Mouse (Mus musculus) lung, adult 2 months (tissue): ENCODE measurements around the gene Lcmt2.

Source experiments
- CTCF ChIP-seq: fragments of 200-500 bp; IDR thresholded peaks from 2 replicates; pipeline ENCODE4 v1.5.1; 2011; ENCODE audit warnings: mild to moderate bottlenecking, low read length, control low read depth; ENCODE audit not compliant: insufficient read depth
- POLR2A ChIP-seq: fragments of 200-500 bp; IDR thresholded peaks from 2 replicates; pipeline ENCODE4 v1.6.1; 2011; ENCODE audit warnings: low read depth, mild to moderate bottlenecking, control low read depth, low read length, borderline replicate concordance; ENCODE audit errors: extremely low read depth

GRCm38 (mm10) chr2:121149679-121150078, 9.2 kb upstream of the Lcmt2 start:
- TF ChIP-seq CTCF, result no peak
- TF ChIP-seq POLR2A, result no peak
